Mouse (Mus musculus): ENCODE data around the gene Trdmt1. TPM values are rescaled to one million over a fixed set of nuclear protein-coding genes. Genes with fewer than 3 reads are reported as not detected.

The Trdmt1 gene
- polyA plus RNA-seq, 1 experiment from 2014 or later: 8.4 TPM

DNA sequence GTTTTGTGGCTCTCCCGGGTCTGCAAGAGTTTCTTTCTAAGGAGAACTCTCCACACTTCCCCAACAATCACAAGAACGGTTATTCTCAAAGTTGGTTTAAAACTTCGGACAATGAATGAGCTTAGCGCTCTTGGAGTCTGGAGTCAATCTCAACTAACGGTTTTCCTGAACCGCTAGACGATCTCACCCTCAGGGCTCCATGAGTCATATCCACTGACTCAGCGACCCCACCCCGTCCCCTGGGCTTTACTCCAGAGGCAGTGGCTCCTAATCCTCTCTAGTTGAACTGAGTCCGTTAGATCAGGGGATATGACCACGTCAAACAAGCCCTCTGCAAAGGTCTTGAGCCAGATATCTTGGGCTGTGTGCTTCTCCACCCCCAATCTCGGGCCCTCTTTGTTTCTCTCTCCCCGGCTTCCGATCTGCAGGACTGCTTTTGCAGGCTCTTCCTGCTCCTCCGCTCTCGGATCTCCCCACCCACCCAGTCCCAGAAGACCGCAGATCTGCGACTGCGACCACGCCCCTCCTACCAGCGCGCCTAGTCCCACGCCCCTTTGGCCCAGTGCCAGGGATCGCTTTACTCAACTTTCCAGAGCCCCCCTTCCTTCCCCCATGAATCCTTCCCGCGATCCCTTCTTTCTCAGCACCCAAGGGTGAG is 29.1 kb upstream of the Trdmt1 start, which contains the start of gene Vim:
Gene Vim (plus strand): TSS at position 520 of the 658 bp plus-strand sequence.
- under 1% methylated on average over 26 of the region's 26 CpGs for WGBS
- Histone ChIP-seq H3K4me3 (peak within 1 kb of the TSS; percentile 94), H3K4me1 (peaks cover 53% of the 10 kb centered on the region), H3K27ac (peak within 1 kb of the TSS; percentile 97), H3K9me3 (no peaks in the 10 kb centered on the region), H3K27me3 (ENCODE audit: poor library complexity, severe bottlenecking) (no peaks in the 10 kb centered on the region), H3K36me3 (replicated peaks) (peaks cover 33% of the 10 kb centered on the region)
- no peak for DNase-seq (ENCODE audit: extremely low spot score, low spot score)

DNA sequence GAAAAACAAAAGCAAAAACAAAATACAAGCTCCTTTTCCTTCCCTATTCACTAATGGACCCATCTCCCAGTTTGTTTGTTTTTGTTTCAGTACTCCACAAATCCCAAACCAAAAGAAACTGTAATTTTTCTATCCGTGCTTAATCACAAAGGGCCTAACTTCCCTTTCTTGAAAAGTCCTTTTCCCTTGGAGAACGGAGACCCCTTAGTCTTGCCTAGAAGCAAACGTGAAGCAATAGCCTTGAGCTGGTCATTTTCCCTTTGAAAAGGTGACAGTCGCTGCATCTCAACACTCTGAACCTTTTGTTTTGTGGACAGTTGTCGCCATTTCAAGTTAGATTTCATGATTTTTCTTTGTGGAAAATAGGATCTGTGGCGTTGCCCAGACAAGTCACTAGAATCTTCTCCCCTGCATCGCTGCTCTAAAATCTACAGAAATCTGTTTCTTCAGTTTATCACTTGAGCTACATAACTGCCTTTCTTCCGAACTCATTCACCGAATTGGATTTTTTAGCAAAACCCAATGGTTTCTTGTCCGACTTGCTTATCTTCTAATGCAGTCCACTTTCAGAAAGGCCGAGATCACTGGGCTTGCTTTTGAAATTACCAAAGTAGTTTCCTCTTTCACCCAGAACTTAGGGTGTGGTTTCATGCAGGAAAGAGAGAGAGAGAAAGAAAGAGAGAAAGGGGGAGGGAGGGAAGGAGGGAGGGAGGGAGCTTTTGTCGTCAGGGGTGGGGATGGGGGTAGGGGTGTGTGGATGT is 28.4 kb upstream of the Trdmt1 start:
- peaks cover 26% of the 10 kb centered on the region for H3K36me3 ChIP-seq (replicated peaks)
- H3K4me1 ChIP-seq: peaks cover 47% of the 10 kb centered on the region
- H3K9me3 ChIP-seq: no peaks in the 10 kb centered on the region
- WGBS: 2% methylated on average over 12 of the region's 12 CpGs
- H3K27ac ChIP-seq: peak overlapping the region; percentile 97
- peak overlapping the region; percentile 94 for H3K4me3 ChIP-seq
- H3K27me3 ChIP-seq (ENCODE audit: poor library complexity, severe bottlenecking): no peaks in the 10 kb centered on the region
- DNase-seq (ENCODE audit: extremely low spot score, low spot score): peak; percentile 20

- Histone ChIP-seq H3K9me3 (no peaks in the 10 kb centered on the region; the same call in 1 of the 2 replicates), H3K4me1 (peaks cover 41% of the 10 kb centered on the region), H3K4me3 (peak overlapping the region; percentile 94), H3K27me3 (ENCODE audit: poor library complexity, severe bottlenecking) (no peaks in the 10 kb centered on the region), H3K36me3 (replicated peaks) (peaks cover 19% of the 10 kb centered on the region), H3K27ac (peak overlapping the region; percentile 97)
- DNase-seq (ENCODE audit: extremely low spot score, low spot score): peak; percentile 65
- WGBS: 4% methylated on average over 4 of the region's 4 CpGs
Measured at GRCm38 (mm10) chr2:13572101-13572553, 27.7 kb upstream of the Trdmt1 start.

GRCm38 (mm10) chr2:13570122-13570521 is 25.7 kb upstream of the Trdmt1 start:
- Histone ChIP-seq H3K36me3 (replicated peaks) (no peaks in the 10 kb centered on the region; the same call in 1 of the 2 replicates), H3K9me3 (no peaks in the 10 kb centered on the region; the same call in 1 of the 2 replicates)
- 86% methylated on average over 2 of the region's 2 CpGs for WGBS

DNA sequence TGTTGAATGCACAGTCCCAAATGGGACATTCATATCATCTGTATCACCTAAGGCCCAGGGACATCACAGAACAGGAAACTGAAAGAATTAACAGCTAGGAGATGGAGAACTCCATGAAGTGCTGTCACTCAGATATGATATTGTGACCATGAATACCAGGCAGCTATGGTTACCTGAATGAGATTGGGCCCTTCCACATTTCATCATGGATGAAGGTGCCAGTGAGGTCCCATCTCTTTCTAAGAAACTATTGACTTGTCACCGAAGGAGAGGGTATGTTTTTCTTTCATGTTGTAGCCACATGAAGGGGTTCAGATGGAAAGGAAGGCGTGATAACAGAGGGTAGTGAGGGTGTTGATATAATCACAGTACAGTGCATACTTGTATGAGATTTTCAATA is 15.9 kb upstream of the Trdmt1 start:
- Histone ChIP-seq H3K36me3 (replicated peaks) (no peaks in the 10 kb centered on the region), H3K27me3 (ENCODE audit: poor library complexity, severe bottlenecking) (no peaks in the 10 kb centered on the region), H3K4me3 (no peak overlapping the region), H3K27ac (no peak overlapping the region), H3K4me1 (peaks cover 16% of the 10 kb centered on the region; the same call in 1 of the 2 replicates), H3K9me3 (no peaks in the 10 kb centered on the region)
- DNase-seq (ENCODE audit: extremely low spot score, low spot score): no peak
- WGBS: 89% methylated on average over 2 of the region's 2 CpGs

More at GRCm38 (mm10) chr2:13570122-13570521, 25.7 kb upstream of the Trdmt1 start:
- H3K27me3 ChIP-seq (ENCODE audit: poor library complexity, severe bottlenecking): no peaks in the 10 kb centered on the region
- no peak for DNase-seq (ENCODE audit: extremely low spot score, low spot score)
- H3K4me1 ChIP-seq: peaks cover 31% of the 10 kb centered on the region
- no peak overlapping the region for H3K4me3 ChIP-seq
- H3K27ac ChIP-seq: no peak overlapping the region

DNA sequence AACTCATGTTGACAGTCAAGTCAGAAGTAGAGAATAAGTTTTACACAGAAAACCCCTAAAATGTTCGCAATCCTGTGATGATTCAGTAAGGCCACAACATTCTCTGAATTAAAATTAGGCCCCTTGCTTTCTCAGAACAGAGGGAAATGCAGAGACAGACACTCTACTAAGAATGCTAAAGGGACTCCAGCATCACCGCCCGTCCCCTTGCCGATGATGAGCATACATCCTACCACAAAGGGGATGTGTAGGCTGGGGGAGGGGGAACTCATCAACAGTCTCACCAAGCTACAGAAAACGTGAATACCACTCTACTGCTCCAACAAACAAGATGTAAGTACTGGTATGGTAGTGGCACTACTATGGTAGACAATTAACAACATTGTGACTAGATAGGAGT is 15.3 kb upstream of the Trdmt1 start:
- no peak for DNase-seq (ENCODE audit: extremely low spot score, low spot score)
- Histone ChIP-seq H3K9me3 (no peaks in the 10 kb centered on the region), H3K27ac (no peak overlapping the region), H3K4me1 (peaks cover 16% of the 10 kb centered on the region; the same call in 1 of the 2 replicates), H3K27me3 (ENCODE audit: poor library complexity, severe bottlenecking) (no peaks in the 10 kb centered on the region), H3K36me3 (replicated peaks) (no peaks in the 10 kb centered on the region), H3K4me3 (no peak overlapping the region)
- 86% methylated on average over 5 of the region's 5 CpGs for WGBS

GRCm38 (mm10) chr2:13559303-13559702 is 14.8 kb upstream of the Trdmt1 start:
- Histone ChIP-seq H3K27me3 (ENCODE audit: poor library complexity, severe bottlenecking) (no peaks in the 10 kb centered on the region), H3K4me3 (no peak overlapping the region), H3K9me3 (no peaks in the 10 kb centered on the region), H3K36me3 (replicated peaks) (no peaks in the 10 kb centered on the region), H3K27ac (no peak overlapping the region), H3K4me1 (peaks cover 18% of the 10 kb centered on the region)
- WGBS: 91% methylated on average over 5 of the region's 5 CpGs
- no peak for DNase-seq (ENCODE audit: extremely low spot score, low spot score)

DNA sequence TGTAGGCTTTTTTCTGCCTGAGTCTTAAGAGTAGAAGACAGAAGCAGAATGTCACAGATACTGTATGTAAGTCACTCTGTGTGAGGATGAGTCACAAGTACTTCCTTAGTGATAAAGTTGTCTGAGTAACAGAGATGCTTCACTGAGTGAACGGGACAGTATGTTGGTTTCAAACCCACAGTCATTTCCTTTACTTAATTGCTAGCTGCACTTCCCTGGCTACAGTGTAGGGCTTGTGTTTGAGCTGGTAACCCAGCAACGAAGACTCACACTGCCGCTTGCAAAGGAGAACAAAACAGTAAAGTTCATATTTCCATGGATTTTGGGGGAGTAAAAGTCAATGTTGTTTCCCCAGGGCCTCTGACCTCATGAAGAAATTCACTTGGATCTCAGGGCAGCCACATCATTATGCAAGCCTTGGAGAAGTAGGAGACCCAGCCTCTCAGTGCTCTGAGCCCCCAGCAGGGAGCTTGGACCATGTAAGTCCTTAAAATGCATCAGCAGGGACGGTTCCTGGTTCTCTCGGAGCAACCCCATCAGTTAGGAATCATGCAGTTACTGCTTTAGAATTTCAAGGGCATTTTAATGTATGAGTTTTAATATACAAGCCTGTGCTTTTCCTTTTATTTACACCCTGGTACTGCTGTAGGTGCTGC is 14.3 kb upstream of the Trdmt1 start:
- Histone ChIP-seq H3K4me3 (no peak overlapping the region), H3K36me3 (replicated peaks) (no peaks in the 10 kb centered on the region), H3K4me1 (peaks cover 24% of the 10 kb centered on the region), H3K27ac (no peak overlapping the region), H3K27me3 (ENCODE audit: poor library complexity, severe bottlenecking) (no peaks in the 10 kb centered on the region), H3K9me3 (no peaks in the 10 kb centered on the region)
- 54% methylated on average over 5 of the region's 5 CpGs for WGBS
- no peak for DNase-seq (ENCODE audit: extremely low spot score, low spot score)

GRCm38 (mm10) chr2:13557145-13558030 is 12.9 kb upstream of the Trdmt1 start:
- Histone ChIP-seq H3K4me1 (peaks cover 26% of the 10 kb centered on the region), H3K4me3 (no peak overlapping the region), H3K27me3 (ENCODE audit: poor library complexity, severe bottlenecking) (no peaks in the 10 kb centered on the region), H3K36me3 (replicated peaks) (no peaks in the 10 kb centered on the region), H3K27ac (no peak overlapping the region), H3K9me3 (no peaks in the 10 kb centered on the region)
- DNase-seq (ENCODE audit: extremely low spot score, low spot score): no peak
- WGBS: 88% methylated on average over 9 of the region's 9 CpGs

GRCm38 (mm10) chr2:13556239-13556638 is 11.8 kb upstream of the Trdmt1 start:
- peaks cover 26% of the 10 kb centered on the region for H3K4me1 ChIP-seq
- no peak overlapping the region for H3K4me3 ChIP-seq
- H3K27me3 ChIP-seq (ENCODE audit: poor library complexity, severe bottlenecking): no peaks in the 10 kb centered on the region
- DNase-seq (ENCODE audit: extremely low spot score, low spot score): no peak
- no peaks in the 10 kb centered on the region for H3K36me3 ChIP-seq (replicated peaks)
- no peak overlapping the region for H3K27ac ChIP-seq
- no peaks in the 10 kb centered on the region for H3K9me3 ChIP-seq

- 68% methylated on average over 2 of the region's 2 CpGs for WGBS
- no peaks in the 10 kb centered on the region for H3K36me3 ChIP-seq (replicated peaks)
- H3K4me3 ChIP-seq: no peak overlapping the region
- peaks cover 24% of the 10 kb centered on the region for H3K4me1 ChIP-seq
- no peak for DNase-seq (ENCODE audit: extremely low spot score, low spot score)
- H3K27me3 ChIP-seq (ENCODE audit: poor library complexity, severe bottlenecking): no peaks in the 10 kb centered on the region
- no peaks in the 10 kb centered on the region for H3K9me3 ChIP-seq
- H3K27ac ChIP-seq: no peak overlapping the region
Measured at GRCm38 (mm10) chr2:13553966-13554365, 9.5 kb upstream of the Trdmt1 start.

DNA sequence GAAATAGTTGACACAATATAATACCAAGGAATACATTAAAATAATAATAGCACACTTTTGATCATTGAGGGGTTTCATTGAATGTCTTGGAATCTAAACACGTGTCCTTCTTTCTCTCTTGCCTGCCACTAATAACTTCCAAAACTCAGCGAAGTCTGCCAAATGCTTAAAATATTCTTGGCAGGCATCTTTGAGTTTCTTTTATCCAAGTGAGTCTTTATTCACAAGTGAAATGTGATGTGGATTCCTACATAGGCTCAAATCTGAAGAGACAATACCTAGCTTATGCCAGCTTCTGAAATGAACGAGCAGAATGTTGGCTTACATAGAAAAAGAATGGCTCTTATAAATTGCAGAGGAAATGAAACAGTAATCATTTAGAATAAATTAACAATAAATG is 4.3 kb upstream of the Trdmt1 start:
- H3K27me3 ChIP-seq (ENCODE audit: poor library complexity, severe bottlenecking): no peaks in the 10 kb centered on the region
- DNase-seq (ENCODE audit: extremely low spot score, low spot score): no peak
- H3K4me3 ChIP-seq: no peak overlapping the region
- peaks cover 30% of the 10 kb centered on the region for H3K4me1 ChIP-seq
- no peak overlapping the region for H3K27ac ChIP-seq
- no peaks in the 10 kb centered on the region for H3K36me3 ChIP-seq (replicated peaks)
- WGBS: 85% methylated on average over 3 of the region's 3 CpGs
- no peaks in the 10 kb centered on the region for H3K9me3 ChIP-seq
